Mouse (Mus musculus) stomach, postnatal 0 days (tissue): ENCODE measurements around the gene Ucp2.

Experiments
- CTCF ChIP-seq: IDR thresholded peaks from 2 replicates; pipeline ENCODE4 v1.5.1; 2016; ENCODE audit warnings: antibody characterized with exemption, low read depth, mild to moderate bottlenecking, moderate library complexity
- EP300 ChIP-seq: optimal IDR thresholded peaks from 2 replicates; pipeline ENCODE3; 2016; ENCODE audit warnings: antibody characterized with exemption

DNA sequence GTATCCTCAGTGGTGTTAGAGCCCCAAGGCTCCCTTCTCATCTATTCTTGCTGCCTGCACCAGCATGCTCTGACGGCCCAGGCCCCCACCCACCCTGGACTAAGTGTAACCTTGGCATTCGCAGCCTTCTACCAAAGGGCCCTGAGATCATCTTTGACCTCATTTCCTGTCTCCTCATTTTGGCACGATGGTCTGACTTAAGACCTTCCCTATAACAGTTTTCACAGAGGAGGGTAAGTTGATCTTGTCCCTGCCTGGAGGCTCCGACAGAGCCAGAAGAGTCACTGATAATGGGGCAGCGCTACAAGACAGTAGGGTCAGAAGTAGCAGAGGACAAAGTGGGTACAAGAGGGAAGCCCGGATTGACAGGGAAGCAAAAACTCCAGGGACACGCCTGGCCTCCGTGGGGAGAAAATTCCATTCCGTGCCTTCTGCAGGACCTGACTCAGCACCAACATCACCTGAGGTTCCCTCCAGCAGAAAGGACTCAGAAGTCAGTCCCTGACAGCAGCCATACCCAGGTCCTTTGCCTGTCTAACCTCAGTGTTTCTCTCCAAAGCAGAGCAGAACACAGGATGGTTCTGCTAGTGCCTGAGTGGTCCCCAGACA, 19.2 kb upstream of the Ucp2 start:
- TF ChIP-seq EP300, result no peak
- TF ChIP-seq CTCF, result no peak
